In the genomic region with DNA sequence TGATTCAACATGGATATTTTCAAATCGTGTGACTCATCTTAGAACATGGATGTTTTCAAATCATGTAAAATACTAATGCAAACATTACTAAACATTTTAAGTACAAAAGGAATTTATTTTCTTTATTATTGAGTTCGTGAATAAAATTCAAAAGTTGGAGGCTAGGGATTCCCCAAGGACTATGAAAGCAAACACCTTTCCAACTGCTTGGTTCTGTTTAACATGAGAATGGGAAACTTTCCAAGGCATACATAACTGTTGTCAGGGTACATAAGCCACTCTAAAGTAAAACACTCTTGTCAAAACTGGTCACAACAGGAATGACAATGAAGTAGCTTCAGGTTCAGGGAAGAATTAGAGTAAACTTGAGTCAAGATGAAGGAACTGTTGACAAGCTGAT, we compare ENCODE assay signal across 47 mouse cellular contexts. TPM values are rescaled to one million over a fixed set of nuclear protein-coding genes. Genes with fewer than 3 reads are reported as not detected.
"Had no signal": no experiment of that assay in that cellular context is flagged by ENCODE, and none has a peak within 500 bp of the region (broad histone marks: within the 10 kb centered on the region; RNA-seq: fewer than 3 reads in every experiment).

Gene Olfr1281, plus strand, starts transcription at position 301 of the 400 bp plus-strand sequence.

- H3K9ac ChIP-seq: limb, embryonic 12.5 days; limb, embryonic 13.5 days; limb, embryonic 15.5 days; liver, embryonic 12.5 days; liver, embryonic 13.5 days; liver, embryonic 14.5 days; liver, embryonic 15.5 days; liver, postnatal 0 days; lung, embryonic 14.5 days; lung, embryonic 15.5 days; midbrain, embryonic 12.5 days; midbrain, embryonic 13.5 days; midbrain, embryonic 15.5 days; neural tube, embryonic 12.5 days had no signal

- DNase-seq: left cerebral cortex, postnatal 4 days; liver; liver, embryonic 13.5 days; liver, postnatal 0 days; lung, adult 18-20 months; lung, adult 2 months; lung, embryonic 14.5 days; lung, postnatal 10 days; lung, postnatal 14 days; lung, postnatal 36 days; lung, postnatal 4 days; midbrain, embryonic 14.5 days had no signal

- H3K27me3 ChIP-seq: limb, embryonic 12.5 days; limb, embryonic 13.5 days; limb, embryonic 15.5 days; liver, embryonic 12.5 days; liver, embryonic 13.5 days; liver, embryonic 15.5 days; lung, embryonic 15.5 days; megakaryocyte, embryonic 14.5 days; midbrain, embryonic 12.5 days; midbrain, embryonic 13.5 days; midbrain, embryonic 15.5 days; neural tube, embryonic 12.5 days had no signal

- H3K9me3 ChIP-seq: limb, embryonic 10.5 days; limb, embryonic 12.5 days; limb, embryonic 13.5 days; limb, embryonic 15.5 days; liver, embryonic 12.5 days; liver, embryonic 13.5 days; liver, embryonic 15.5 days; lung, embryonic 15.5 days; megakaryocyte, embryonic 14.5 days; midbrain, embryonic 10.5 days; midbrain, embryonic 12.5 days; midbrain, embryonic 13.5 days; midbrain, embryonic 15.5 days; neural tube, embryonic 12.5 days had no signal

- H3K4me2 ChIP-seq: limb, embryonic 12.5 days; limb, embryonic 13.5 days; limb, embryonic 15.5 days; liver, embryonic 11.5 days; liver, embryonic 12.5 days; liver, embryonic 13.5 days; liver, embryonic 15.5 days; lung, embryonic 14.5 days; lung, embryonic 15.5 days; midbrain, embryonic 11.5 days; midbrain, embryonic 12.5 days; midbrain, embryonic 13.5 days; midbrain, embryonic 15.5 days; neural tube, embryonic 12.5 days had no signal

- H3K27ac ChIP-seq: limb, embryonic 10.5 days; limb, embryonic 12.5 days; limb, embryonic 13.5 days; limb, embryonic 15.5 days; liver, embryonic 12.5 days; liver, embryonic 13.5 days; liver, embryonic 14.5 days; liver, embryonic 15.5 days; lung, embryonic 15.5 days; macrophage; midbrain, embryonic 10.5 days; midbrain, embryonic 12.5 days; midbrain, embryonic 13.5 days; midbrain, embryonic 15.5 days; neural tube, embryonic 12.5 days had no signal

- H3K36me3 ChIP-seq: limb, embryonic 10.5 days; limb, embryonic 12.5 days; limb, embryonic 13.5 days; limb, embryonic 15.5 days; liver, embryonic 12.5 days; liver, embryonic 13.5 days; liver, embryonic 15.5 days; lung, embryonic 15.5 days; midbrain, embryonic 10.5 days; midbrain, embryonic 12.5 days; midbrain, embryonic 13.5 days; midbrain, embryonic 15.5 days; neural tube, embryonic 12.5 days had no signal

- H3K4me3 ChIP-seq: limb, embryonic 10.5 days; limb, embryonic 12.5 days; limb, embryonic 13.5 days; limb, embryonic 15.5 days; liver, embryonic 12.5 days; liver, embryonic 13.5 days; liver, embryonic 15.5 days; lung, embryonic 15.5 days; megakaryocyte, embryonic 14.5 days; midbrain, embryonic 10.5 days; midbrain, embryonic 12.5 days; midbrain, embryonic 13.5 days; midbrain, embryonic 15.5 days; myocyte; neural tube, embryonic 12.5 days had no signal

- ATAC-seq: liver, embryonic 12.5 days; liver, postnatal 0 days; lung, postnatal 0 days; midbrain, embryonic 13.5 days; midbrain, embryonic 15.5 days; midbrain, embryonic 16.5 days had no signal

- H3K4me1 ChIP-seq: limb, embryonic 10.5 days; limb, embryonic 12.5 days; limb, embryonic 13.5 days; limb, embryonic 15.5 days; liver, embryonic 12.5 days; liver, embryonic 13.5 days; liver, embryonic 15.5 days; lung, embryonic 15.5 days; megakaryocyte, embryonic 14.5 days; midbrain, embryonic 10.5 days; midbrain, embryonic 12.5 days; midbrain, embryonic 13.5 days; midbrain, embryonic 15.5 days; neural tube, embryonic 12.5 days had no signal

RNA-seq across cellular contexts. Expression of gene Olfr1281, which starts in this region (rescaled TPM):
- total RNA-seq: left cerebral cortex, postnatal 10 days; left cerebral cortex, postnatal 14 days; left cerebral cortex, postnatal 25 days; left cerebral cortex, postnatal 36 days; left cerebral cortex, postnatal 4 days; liver, adult 2 months; megakaryocyte progenitor cell, adult 5-6 weeks; megakaryocyte, adult 5-6 weeks; megakaryocyte-erythroid progenitor cell, adult 5-6 weeks; midbrain, postnatal 0 days; monocyte, adult 5-6 weeks had no signal
- polyA plus RNA-seq: limb, embryonic 10.5 days; limb, embryonic 11.5 days; limb, embryonic 12.5 days; limb, embryonic 13.5 days; limb, embryonic 14.5 days; limb, embryonic 15.5 days; liver, adult 2 months; liver, embryonic 11.5 days; liver, embryonic 12.5 days; liver, embryonic 13.5 days; liver, embryonic 14.5 days; liver, embryonic 15.5 days; liver, embryonic 16.5 days; liver, postnatal 0 days; lung, adult 2 months; lung, embryonic 14.5 days; lung, embryonic 15.5 days; lung, embryonic 16.5 days; lung, postnatal 0 days; macrophage; midbrain, embryonic 10.5 days; midbrain, embryonic 11.5 days; midbrain, embryonic 12.5 days; midbrain, embryonic 13.5 days; midbrain, embryonic 14.5 days; midbrain, embryonic 15.5 days; midbrain, embryonic 16.5 days; midbrain, postnatal 0 days; myocyte; neural tube, embryonic 11.5 days; neural tube, embryonic 12.5 days had no signal
